Mouse (Mus musculus) cerebellum, postnatal 10 days (tissue): ENCODE measurements at regions not wholly inside any gene's neighbourhood (a gene's known extent, or its start where the extent isn't known, plus 50 kb on each side); places are given as distances from the start of the nearest gene placed in this dataset.

Experiments
- DNase-seq, 2 experiments: peaks; one replicate each; pipeline ENCODE4 v3.0.0; 2021; ENCODE audit warnings: mixed read lengths in 2 of 2

GRCm38 (mm10) chr15:62395377-62395776 lies 1449.6 kb downstream of the Gsdmc2 start:
- no peak for DNase-seq

- DNase-seq: no peak
These were observed 1451.6 kb downstream of the Gsdmc2 start for GRCm38 (mm10) chr15:62393416-62393815.

GRCm38 (mm10) chr15:62392839-62393238 lies 1452.1 kb downstream of the Gsdmc2 start:
- DNase-seq: no peak

- DNase-seq: no peak
These were observed 1452.6 kb downstream of the Gsdmc2 start for GRCm38 (mm10) chr15:62392381-62392780.

GRCm38 (mm10) chr15:62389431-62390105 lies 1455.4 kb downstream of the Gsdmc2 start:
- DNase-seq: peak; percentile 53

- no peak for DNase-seq
These were observed 1459.4 kb upstream of the A1bg start for GRCm38 (mm10) chr15:62382233-62382632.

- DNase-seq: no peak
These were observed 1451.8 kb upstream of the A1bg start for GRCm38 (mm10) chr15:62374641-62375040.

GRCm38 (mm10) chr15:62361171-62361570 lies 1438.4 kb upstream of the A1bg start:
- DNase-seq: no peak

GRCm38 (mm10) chr15:62358338-62359239 lies 1435.8 kb upstream of the A1bg start:
- DNase-seq: no peak

- DNase-seq: peak; percentile 11 to 21
These were observed 1431.0 kb upstream of the A1bg start for GRCm38 (mm10) chr15:62353786-62354185.

- no peak for DNase-seq
These were observed 1428.3 kb upstream of the A1bg start for GRCm38 (mm10) chr15:62350862-62351757.

GRCm38 (mm10) chr15:62349981-62350380 lies 1427.2 kb upstream of the A1bg start:
- DNase-seq: no peak

- no peak for DNase-seq
These were observed 1426.1 kb upstream of the A1bg start for GRCm38 (mm10) chr15:62348956-62349355.

GRCm38 (mm10) chr15:62347697-62348096 lies 1424.9 kb upstream of the A1bg start:
- DNase-seq: no peak

- no peak for DNase-seq
These were observed 1423.1 kb upstream of the A1bg start for GRCm38 (mm10) chr15:62345893-62346292.

GRCm38 (mm10) chr15:62336454-62337284 lies 1413.9 kb upstream of the A1bg start:
- DNase-seq: no peak

- DNase-seq: no peak
These were observed 1411.6 kb upstream of the A1bg start for GRCm38 (mm10) chr15:62334256-62335009.

- DNase-seq: peak in 1 of 2 experiments; percentile 5
These were observed 1409.3 kb upstream of the A1bg start for GRCm38 (mm10) chr15:62332129-62332528.

- no peak for DNase-seq
These were observed 1408.5 kb upstream of the A1bg start for GRCm38 (mm10) chr15:62331138-62331800.

GRCm38 (mm10) chr15:62328920-62329319 lies 1406.1 kb upstream of the A1bg start:
- no peak for DNase-seq
